ENCODE assay signal across 8 mouse cellular contexts in genomic region chr3:133544551-133545303, GRCm38 (mm10). TPM values are rescaled to one million over a fixed set of nuclear protein-coding genes. Genes with fewer than 3 reads are reported as not detected.
DNase-seq lines count a peak whose midpoint lies in the region; ATAC-seq lines count a peak whose summit lies in the region.

Tet2 (minus strand) TSS chr3:133545139.

- H3K36me3 ChIP-seq in intestine, embryonic 16.5 days (ENCODE audit: control insufficient read depth, insufficient read depth, low read length), result no peaks in the 10 kb centered on the region
- H3K36me3 ChIP-seq in midbrain, embryonic 10.5 days, result no peaks in the 10 kb centered on the region

- H3K4me3 ChIP-seq in intestine, embryonic 16.5 days (ENCODE audit: low read length), result peak within 1 kb of the TSS; percentile 79
- peak within 1 kb of the TSS; percentile 90 for H3K4me3 ChIP-seq in midbrain, embryonic 10.5 days

- under 1% methylated on average over 59 of the region's 73 CpGs for WGBS in intestine, embryonic 16.5 days
- under 1% methylated on average over 73 of the region's 73 CpGs for WGBS in midbrain, embryonic 10.5 days

- H3K27me3 ChIP-seq in intestine, embryonic 16.5 days (replicated peaks; ENCODE audit: control insufficient read depth, insufficient read depth, low read length), result no peaks in the 10 kb centered on the region
- peaks cover 13% of the 10 kb centered on the region; the same call in 1 of the 2 replicates for H3K27me3 ChIP-seq in midbrain, embryonic 10.5 days (ENCODE audit: low read depth, poor library complexity, severe bottlenecking)

- ATAC-seq in activated CD4-positive, CD25-positive, alpha-beta regulatory T cell, adult 4 months, result peak; percentile 27
- peak; percentile 72 for ATAC-seq in intestine, embryonic 16.5 days

- peak within 1 kb of the TSS; percentile 90 for H3K9ac ChIP-seq in intestine, embryonic 16.5 days (ENCODE audit: low read depth, low read length)

- peak within 1 kb of the TSS; percentile 97 for H3K27ac ChIP-seq in intestine, embryonic 16.5 days (ENCODE audit: low read length)
- H3K27ac ChIP-seq in midbrain, embryonic 10.5 days (replicated peaks), result peak within 1 kb of the TSS; percentile 96

- no peaks in the 10 kb centered on the region for H3K9me3 ChIP-seq in intestine, embryonic 16.5 days (ENCODE audit: control insufficient read depth, low read length)
- H3K9me3 ChIP-seq in midbrain, embryonic 10.5 days (replicated peaks), result no peaks in the 10 kb centered on the region

- peaks cover 6% of the 10 kb centered on the region for H3K4me1 ChIP-seq in intestine, embryonic 16.5 days (ENCODE audit: control insufficient read depth, insufficient read depth, low read length)
- peaks cover 22% of the 10 kb centered on the region for H3K4me1 ChIP-seq in midbrain, embryonic 10.5 days

- peak; percentile 34 for DNase-seq in embryo, embryonic 11.5 days (ENCODE audit: low read depth, low spot score)
- DNase-seq in gastrocnemius, postnatal 4 days (ENCODE audit: low spot score in 2 of 2), result peak; percentile 48 to 71
- DNase-seq in left cerebral cortex, postnatal 4 days, result peak; percentile 62
- DNase-seq in midbrain, embryonic 10.5 days (ENCODE audit: low spot score), result peak; percentile 73
- DNase-seq in right cerebral cortex, postnatal 4 days, result peak; percentile 62
- no peak for DNase-seq in c-Kit-positive CD71-positive TER-119-positive erythroid progenitor cells, embryonic 14.5 days (ENCODE audit: low spot score)

- H3K4me2 ChIP-seq in intestine, embryonic 16.5 days (ENCODE audit: low read depth, low read length), result peak within 1 kb of the TSS; percentile 77

- intact Hi-C loops in left cerebral cortex, postnatal 4 days (cut with DNase I), result loop anchor here (10.0 kb wide), 1 partner anchor 230 kb away; the partner anchor contains the start of gene Ppa2

RNA-seq across cellular contexts. Expression of gene Tet2, which starts in this region (rescaled TPM):
- 10 to 100 TPM; 36.7 to 44.6 TPM for polyA plus RNA-seq in activated CD4-positive, CD25-positive, alpha-beta regulatory T cell, adult 4 months (2017; shearing (Covaris generic))
- 100 to 1,000 TPM in 1 of 2 experiments, 10 to 100 TPM in 1; 79.2 to 104 TPM for total RNA-seq in gastrocnemius, postnatal 4 days (2021)
- 10.3 and 10.7 TPM in 2 replicates for polyA plus RNA-seq in intestine, embryonic 16.5 days (2015; fragmentation: Nextera tagmentation; extraction: Ambion mirVana)
- total RNA-seq in left cerebral cortex, postnatal 4 days (2021), result 10 to 100 TPM; 62.0 to 68.6 TPM
- 14.6 and 19.7 TPM in 2 replicates for polyA plus RNA-seq in midbrain, embryonic 10.5 days (2016; fragmentation: Nextera tagmentation; extraction: Ambion mirVana)
